Mouse (Mus musculus): ENCODE results near the gene Cars2.
"Not testable (repeated sequence)": the region's sequence is repeated elsewhere in the genome, so short reads cannot be mapped to it uniquely, and the experiment has no call there.

The Cars2 gene

GRCm38 (mm10) chr8:11513247-11513646 lies 37.3 kb downstream of the Cars2 start:
- no peak for DNase-seq (ENCODE audit: extremely low read depth, low read depth, low spot score)

GRCm38 (mm10) chr8:11512711-11513110 lies 37.9 kb downstream of the Cars2 start:
- DNase-seq (ENCODE audit: extremely low read depth, low read depth, low spot score): no peak

- DNase-seq (ENCODE audit: extremely low read depth, low read depth, low spot score): no peak
Measured at GRCm38 (mm10) chr8:11510971-11511370, 39.6 kb downstream of the Cars2 start.

GRCm38 (mm10) chr8:11508880-11509279 lies 41.7 kb downstream of the Cars2 start:
- no peak for DNase-seq (ENCODE audit: extremely low read depth, low read depth, low spot score)

GRCm38 (mm10) chr8:11506802-11507201 lies 43.8 kb downstream of the Cars2 start:
- no peak for DNase-seq (ENCODE audit: extremely low read depth, low read depth, low spot score)

- no peak for DNase-seq (ENCODE audit: extremely low read depth, low read depth, low spot score)
Measured at GRCm38 (mm10) chr8:11506074-11506473, 44.5 kb downstream of the Cars2 start.

- DNase-seq (ENCODE audit: extremely low read depth, low read depth, low spot score): no peak
Measured at GRCm38 (mm10) chr8:11503476-11504232, 46.9 kb downstream of the Cars2 start.

GRCm38 (mm10) chr8:11498786-11499485 lies 51.6 kb downstream of the Cars2 start:
- DNase-seq (ENCODE audit: extremely low read depth, low read depth, low spot score): no peak

- no peak for DNase-seq (ENCODE audit: extremely low read depth, low read depth, low spot score)
Measured at GRCm38 (mm10) chr8:11498281-11498680, 52.3 kb downstream of the Cars2 start.

GRCm38 (mm10) chr8:11497017-11497990 lies 53.3 kb downstream of the Cars2 start, which contains the start of gene Naxd:
Gene Naxd, plus strand, starts transcription at chr8:11497506.
- no peak for DNase-seq (ENCODE audit: extremely low read depth, low read depth, low spot score)

- not testable (repeated sequence) for DNase-seq (ENCODE audit: extremely low read depth, low read depth, low spot score)
Measured at GRCm38 (mm10) chr8:11492340-11492739, 58.2 kb downstream of the Cars2 start.

- DNase-seq (ENCODE audit: extremely low read depth, low read depth, low spot score): no peak
Measured at GRCm38 (mm10) chr8:11487229-11487628, 63.4 kb downstream of the Cars2 start.

- no peak for DNase-seq (ENCODE audit: extremely low read depth, low read depth, low spot score)
Measured at GRCm38 (mm10) chr8:11486142-11486541, 64.4 kb downstream of the Cars2 start.

- no peak for DNase-seq (ENCODE audit: extremely low read depth, low read depth, low spot score)
Measured at GRCm38 (mm10) chr8:11482537-11482936, 68.0 kb downstream of the Cars2 start.

GRCm38 (mm10) chr8:11481876-11482275 lies 68.7 kb downstream of the Cars2 start:
- DNase-seq (ENCODE audit: extremely low read depth, low read depth, low spot score): no peak

GRCm38 (mm10) chr8:11479591-11479990 lies 71.0 kb downstream of the Cars2 start:
- DNase-seq (ENCODE audit: extremely low read depth, low read depth, low spot score): no peak

- DNase-seq (ENCODE audit: extremely low read depth, low read depth, low spot score): no peak
Measured at GRCm38 (mm10) chr8:11478807-11479527, 71.6 kb downstream of the Cars2 start.

GRCm38 (mm10) chr8:11477811-11478761 lies 72.5 kb downstream of the Cars2 start, which contains the start of gene Rab20:
Gene Rab20, minus strand, starts transcription at chr8:11478710.
- no peak for DNase-seq (ENCODE audit: extremely low read depth, low read depth, low spot score)

GRCm38 (mm10) chr8:11477178-11477553 lies 73.4 kb downstream of the Cars2 start:
- DNase-seq (ENCODE audit: extremely low read depth, low read depth, low spot score): no peak

All from fat pad, adult 2 months (tissue).